Mouse (Mus musculus) kidney, adult 9 months (tissue): ENCODE data around the gene Capg.

Experiments
- DNase-seq: peaks from one replicate; pipeline ENCODE4 v3.0.0; 2022

Gene Capg

DNA sequence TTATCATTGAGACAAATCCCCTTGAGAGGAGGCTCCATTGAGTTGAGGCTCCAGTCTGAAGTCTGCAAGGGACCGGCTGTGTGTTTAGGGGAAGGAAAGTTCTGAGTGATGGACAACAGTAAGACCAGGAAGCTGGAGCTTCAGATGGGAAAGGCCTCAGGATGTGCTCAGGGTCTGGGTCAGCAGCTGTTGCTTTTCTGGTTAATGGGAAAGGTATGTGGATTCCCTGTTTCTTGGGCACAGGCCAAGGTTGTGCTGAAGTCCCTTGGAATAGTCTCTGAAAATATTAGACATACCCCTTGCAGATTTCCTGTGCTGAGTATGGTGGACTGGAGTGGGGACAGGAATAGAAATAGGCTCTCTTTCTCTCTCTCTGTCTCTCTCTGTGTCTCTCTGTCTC is 10.6 kb upstream of the Capg start:
- DNase-seq: peak; percentile 39

DNA sequence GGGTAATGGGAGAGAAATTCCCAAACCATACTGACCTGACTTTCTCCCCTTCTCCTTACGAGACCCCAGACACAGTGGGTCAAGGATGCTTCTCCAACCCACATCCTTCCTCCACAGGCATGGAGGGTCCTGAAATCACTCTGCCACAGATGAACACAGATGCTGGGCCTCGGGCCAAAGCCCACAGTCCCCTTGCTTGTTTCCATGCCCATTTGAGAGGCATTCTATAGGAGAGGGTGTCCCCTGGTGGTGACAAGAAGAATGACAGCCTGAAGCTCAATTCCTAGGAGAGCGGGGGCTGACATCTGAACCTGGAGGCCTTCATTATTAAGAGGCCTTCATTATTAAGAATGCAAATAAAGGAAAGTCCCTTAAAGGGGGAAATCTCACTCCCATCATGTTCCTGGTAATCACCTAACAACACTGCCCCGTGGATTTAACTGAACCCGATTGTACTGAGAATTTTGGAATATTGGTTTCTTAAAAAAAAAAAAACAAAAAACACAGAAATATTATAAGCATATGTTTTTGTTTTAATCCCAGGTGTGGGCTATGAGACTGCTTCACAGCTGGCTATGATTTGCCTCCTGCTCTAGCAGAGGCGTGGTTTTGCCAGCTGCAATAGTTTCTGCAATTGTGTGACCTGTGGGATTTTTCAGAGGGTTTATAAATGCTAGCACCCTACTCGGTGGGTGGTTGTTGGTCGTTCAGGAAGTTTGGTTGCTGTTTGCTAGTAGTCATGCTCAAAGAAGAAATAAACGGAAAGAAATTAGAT is 10.0 kb upstream of the Capg start:
- peak; percentile 73 for DNase-seq

DNA sequence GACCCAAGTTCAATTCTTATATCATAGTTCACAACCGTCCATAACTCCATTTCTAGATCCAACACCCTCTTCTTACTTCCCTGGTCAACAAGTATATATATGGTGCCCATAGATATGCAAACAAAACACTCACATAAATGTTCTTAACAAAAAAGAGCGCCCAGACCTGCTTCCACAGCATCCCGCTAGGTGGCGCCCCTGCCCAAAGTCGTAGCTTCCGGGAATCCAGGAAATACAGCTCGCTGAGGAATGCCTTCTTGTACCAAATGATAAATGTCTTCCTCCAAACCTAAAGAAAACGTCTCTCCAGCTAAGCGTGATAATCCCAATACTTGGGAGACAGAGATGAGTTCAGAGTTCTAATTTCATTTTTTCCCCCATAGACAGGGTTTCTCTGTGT is 9.0 kb upstream of the Capg start:
- peak; percentile 90 for DNase-seq

GRCm38 (mm10) chr6:72537998-72538500 is 6.1 kb upstream of the Capg start:
- DNase-seq: peak; percentile 30

DNA sequence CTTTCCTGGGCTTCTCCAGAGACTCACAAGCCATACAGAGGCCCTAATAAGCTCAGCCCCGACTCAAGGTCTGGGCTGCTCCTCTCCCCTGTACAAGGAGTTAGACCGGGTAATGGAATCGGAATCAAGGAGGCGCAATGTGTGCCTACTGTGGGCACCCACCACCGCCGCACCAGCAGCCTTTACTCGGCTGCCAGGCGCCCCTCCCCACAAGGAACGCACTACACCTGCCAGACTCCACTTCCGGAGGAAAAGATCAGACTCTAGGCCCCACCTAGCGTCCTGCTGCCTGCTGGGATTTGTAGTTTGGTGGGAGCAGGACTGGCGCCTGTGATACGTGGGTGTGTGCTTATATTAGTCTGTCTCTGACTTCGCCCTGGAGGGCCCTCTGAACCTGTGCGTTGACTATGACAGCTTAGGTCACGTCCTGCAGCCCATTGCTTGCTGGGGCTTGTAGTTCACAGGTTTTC is 5.6 kb upstream of the Capg start:
- peak; percentile 95 for DNase-seq

- DNase-seq: peak; percentile 35
These were observed 833 bp upstream of the Capg start for GRCm38 (mm10) chr6:72543265-72543850.

DNA sequence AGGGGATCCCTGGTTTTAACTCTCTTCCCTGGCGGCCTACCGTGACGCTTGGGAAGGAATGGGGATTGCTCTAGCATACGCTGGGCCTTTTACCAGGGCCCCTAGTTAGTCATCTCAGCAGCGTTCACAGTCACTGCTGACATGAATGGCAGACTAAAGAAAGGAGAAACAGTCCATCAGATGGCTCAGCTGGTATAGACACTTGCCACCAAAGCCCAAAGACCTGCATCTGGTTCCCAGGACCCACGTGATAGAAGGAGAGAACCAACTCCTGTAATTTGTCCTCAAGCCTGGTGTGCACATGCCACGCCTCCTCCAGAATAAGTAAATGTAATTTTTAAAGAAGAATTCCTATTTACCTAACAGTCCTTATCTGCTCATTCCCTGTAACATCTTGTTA is 1.2 kb downstream of the Capg start:
- no peak for DNase-seq

GRCm38 (mm10) chr6:72547121-72547520 is 2.9 kb downstream of the Capg start:
- no peak for DNase-seq

DNA sequence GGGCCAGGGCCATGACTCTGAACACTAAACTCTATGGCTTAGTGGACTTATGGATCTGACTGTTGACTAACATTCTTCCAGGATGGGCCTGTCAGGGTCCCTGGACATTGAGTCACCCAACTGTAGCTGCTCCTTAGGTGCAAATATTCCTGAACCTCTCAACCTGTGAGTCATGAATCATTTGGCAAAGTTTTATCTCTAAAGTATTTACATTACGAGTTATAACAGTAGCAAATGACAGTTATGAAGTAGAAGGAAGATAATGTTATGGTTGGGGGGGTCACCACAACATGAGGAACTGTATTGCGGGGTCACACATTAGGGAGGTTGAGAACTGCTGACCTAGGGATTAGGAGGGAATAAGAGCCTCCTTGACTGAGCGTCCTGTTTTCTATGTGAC is 3.7 kb downstream of the Capg start:
- no peak for DNase-seq

GRCm38 (mm10) chr6:72549041-72549580 is 4.9 kb downstream of the Capg start:
- DNase-seq: no peak

DNA sequence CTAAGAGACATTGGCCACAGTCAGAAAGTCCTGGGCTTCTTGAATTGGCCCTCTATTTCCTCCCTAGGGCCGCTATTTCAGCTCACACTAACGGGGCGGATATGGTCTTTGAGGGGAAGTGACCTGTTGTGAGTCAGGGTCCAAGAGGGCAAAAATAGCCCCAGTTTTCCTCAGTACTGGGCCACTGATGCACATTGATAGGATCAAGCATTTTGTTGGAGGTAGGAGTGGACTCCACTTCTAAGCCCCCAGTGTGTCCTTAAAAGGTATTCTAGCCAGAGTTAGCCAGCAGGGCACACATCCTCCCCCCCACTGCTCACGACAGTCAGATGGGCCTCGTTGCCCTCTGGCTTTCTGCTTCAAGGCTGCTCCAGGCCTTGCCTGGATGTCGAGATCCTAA is 5.8 kb downstream of the Capg start:
- DNase-seq: no peak

GRCm38 (mm10) chr6:72550503-72551100 is 6.4 kb downstream of the Capg start:
- DNase-seq: no peak

GRCm38 (mm10) chr6:72552171-72553078 is 8.2 kb downstream of the Capg start:
- peak; percentile 69 for DNase-seq

GRCm38 (mm10) chr6:72553079-72553412 is 8.9 kb downstream of the Capg start:
- DNase-seq: no peak

DNA sequence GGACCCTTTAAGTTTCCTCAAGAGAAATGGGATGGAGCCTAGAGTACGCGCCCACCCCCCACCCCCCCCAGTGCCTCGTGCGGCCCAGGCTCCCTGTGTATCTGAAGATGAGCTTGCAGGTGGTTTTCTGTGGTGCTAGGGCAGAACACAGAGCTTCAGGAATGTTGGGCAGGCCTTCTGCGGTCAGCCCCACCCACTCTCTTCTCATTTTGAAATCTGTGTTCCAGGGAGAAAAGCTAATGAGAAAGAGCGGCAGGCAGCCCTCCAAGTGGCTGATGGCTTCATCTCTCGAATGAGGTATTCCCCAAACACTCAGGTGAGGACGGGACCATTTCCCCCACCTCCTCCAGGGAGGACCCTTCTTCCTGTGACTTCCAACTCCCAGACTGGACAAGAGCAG is 16.6 kb downstream of the Capg start:
- no peak for DNase-seq

DNA sequence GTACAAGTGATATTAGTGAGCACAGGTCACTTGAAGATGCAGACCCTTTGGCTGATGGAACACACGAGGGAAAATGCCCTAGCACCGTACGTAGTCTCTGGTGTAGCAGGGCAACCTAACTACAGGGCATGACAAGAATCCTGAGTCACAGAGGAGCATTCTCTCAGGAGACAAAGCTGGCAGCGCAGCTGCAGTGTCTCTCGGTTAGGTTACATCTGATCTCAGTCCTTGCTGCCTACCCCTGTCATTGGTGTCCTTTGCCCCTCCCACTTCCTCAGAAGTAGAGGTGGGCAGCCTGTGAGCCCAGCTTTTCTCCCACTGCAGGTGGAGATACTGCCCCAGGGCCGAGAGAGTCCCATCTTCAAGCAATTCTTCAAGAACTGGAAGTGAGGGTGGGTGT is 18.3 kb downstream of the Capg start:
- DNase-seq: no peak

GRCm38 (mm10) chr6:72562894-72563293 is 18.7 kb downstream of the Capg start:
- DNase-seq: peak; percentile 50

DNA sequence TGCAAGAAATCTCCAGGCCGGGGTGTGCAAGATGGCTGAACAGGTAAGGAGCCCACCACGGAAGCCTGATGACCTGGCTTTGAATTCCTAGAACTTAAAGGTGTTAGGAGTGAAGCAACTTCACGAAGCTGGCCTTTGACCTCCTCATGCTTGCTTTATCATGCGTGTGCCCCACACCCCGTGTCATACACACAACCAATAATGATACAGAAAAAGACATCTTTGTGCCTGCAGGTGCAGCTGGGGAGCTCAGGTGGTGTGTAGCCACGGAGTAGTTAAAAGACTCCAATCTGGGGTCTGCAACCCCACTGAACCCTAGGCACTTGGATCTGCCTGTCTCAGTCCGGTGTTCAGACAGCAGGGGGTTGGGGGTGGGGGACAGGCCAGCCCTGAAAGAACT is 21.3 kb downstream of the Capg start:
- DNase-seq: no peak

- peak; percentile 94 for DNase-seq
These were observed 21.9 kb downstream of the Capg start for GRCm38 (mm10) chr6:72566044-72566443.

DNA sequence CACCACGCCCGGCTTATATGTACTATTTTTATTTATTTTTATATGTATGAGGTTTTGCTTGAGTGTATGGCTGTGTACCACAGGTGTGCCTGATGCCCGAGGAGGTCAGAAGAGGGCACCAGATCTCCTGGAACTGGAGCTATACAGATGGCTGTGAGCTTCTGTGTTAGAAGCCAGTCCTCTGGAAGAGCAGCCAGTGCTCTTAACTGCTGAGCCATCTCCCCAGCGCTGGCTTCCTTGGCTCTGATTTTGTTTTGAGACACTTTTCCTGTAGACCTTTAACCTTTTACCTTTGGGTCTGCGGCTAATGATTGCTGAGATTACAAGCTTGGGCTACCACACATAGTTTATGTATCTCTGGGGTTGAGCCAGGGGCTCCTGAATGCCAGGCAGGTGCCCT is 23.3 kb downstream of the Capg start:
- DNase-seq: peak; percentile 88

GRCm38 (mm10) chr6:72568736-72569135 is 24.5 kb downstream of the Capg start:
- no peak for DNase-seq

DNA sequence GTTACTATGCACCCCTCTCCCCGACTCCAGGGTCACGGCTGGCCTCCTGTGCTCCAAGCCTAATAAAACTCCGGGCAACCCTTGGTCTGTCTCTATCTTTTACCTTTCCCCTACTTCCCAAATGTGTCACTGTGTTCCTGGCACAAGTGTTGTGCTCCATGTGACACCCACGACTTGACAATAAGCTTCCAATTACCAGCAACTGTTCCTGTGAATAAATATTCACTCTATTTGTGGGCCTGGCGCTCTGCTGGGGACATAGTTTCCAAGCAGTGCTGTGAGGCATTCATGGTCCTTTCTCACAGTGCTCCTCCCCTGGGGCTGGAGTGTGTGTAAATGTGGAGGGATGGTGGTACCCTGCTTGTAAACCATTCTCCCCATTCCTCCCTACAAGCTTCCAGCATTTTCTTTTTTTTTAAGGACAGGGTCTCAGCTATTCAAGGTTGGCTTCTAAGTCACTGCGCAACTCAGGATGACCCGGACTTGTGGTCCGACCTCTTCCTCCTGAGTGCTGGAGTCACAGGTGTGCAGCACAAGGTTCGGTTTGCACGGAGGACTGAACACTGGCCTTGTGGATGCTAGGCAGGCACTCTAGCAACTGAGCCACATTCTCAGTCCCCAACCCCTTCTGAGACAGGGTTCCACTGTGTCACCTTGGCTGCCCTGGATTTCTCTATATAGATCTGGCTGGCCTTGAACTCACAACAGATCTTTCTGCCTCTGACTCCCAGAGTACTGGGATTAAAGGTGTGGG is 26.6 kb downstream of the Capg start:
- DNase-seq: peak; percentile 33
